Mouse (Mus musculus) E14TG2a.4 (cell line): ENCODE measurements at regions not wholly inside any gene's neighbourhood (a gene's known extent, or its start where the extent isn't known, plus 50 kb on each side); places are given as distances from the start of the nearest gene placed in this dataset.

ENCODE experiments used
- H3K27me3 ChIP-seq: 2 replicates; pipeline ENCODE4 v1.6.1; 2014; ENCODE audit warnings: low read length, control low read depth; ENCODE audit not compliant: insufficient read depth
- H3K36me3 ChIP-seq: 2 replicates; pipeline ENCODE4 v1.6.1; 2014; ENCODE audit warnings: low read length, control low read depth; ENCODE audit not compliant: insufficient read depth
- H3K4me1 ChIP-seq: replicated peaks from 2 replicates; pipeline ENCODE4 v1.6.1; 2014; ENCODE audit warnings: low read depth, low read length, control low read depth
- H3K4me3 ChIP-seq: replicated peaks from 2 replicates; pipeline ENCODE4 v1.5.1; 2014; ENCODE audit warnings: mild to moderate bottlenecking, low read length
- H3K9me3 ChIP-seq: 2 replicates; pipeline ENCODE4 v1.6.1; 2014; ENCODE audit warnings: low read length, control low read depth
- CTCF ChIP-seq: conservative IDR thresholded peaks from 2 replicates; pipeline ENCODE4 v1.5.1; 2014; ENCODE audit warnings: low read length
- NANOG ChIP-seq: IDR thresholded peaks from 2 replicates; pipeline ENCODE4 v1.6.1; 2014; ENCODE audit warnings: borderline replicate concordance, low read length, mixed read lengths
- POU5F1 ChIP-seq: IDR thresholded peaks from 2 replicates; pipeline ENCODE4 v1.6.1; 2014; ENCODE audit warnings: low read length, borderline replicate concordance

- Histone ChIP-seq H3K36me3 (no peaks in the 10 kb centered on the region), H3K4me1 (0 out of 2 replicates have a peak, but pooled peaks cover 2% of the 10 kb centered on the region), H3K4me3 (no peak overlapping the region), H3K27me3 (no peaks in the 10 kb centered on the region; the same call in 1 of the 2 replicates), H3K9me3 (no peaks in the 10 kb centered on the region)
- TF ChIP-seq CTCF (no peak), POU5F1 (no peak), NANOG (no peak)
Observed at GRCm38 (mm10) chr19:30450869-30451542, 98.5 kb downstream of the Dkk1 start.

GRCm38 (mm10) chr19:30451543-30451920, 97.9 kb downstream of the Dkk1 start:
- H3K9me3 ChIP-seq = no peaks in the 10 kb centered on the region
- no peaks in the 10 kb centered on the region; the same call in 1 of the 2 replicates for H3K27me3 ChIP-seq
- TF ChIP-seq CTCF = no peak
- no peak for TF ChIP-seq NANOG
- TF ChIP-seq POU5F1 = no peak
- no peaks in the 10 kb centered on the region for H3K36me3 ChIP-seq
- H3K4me3 ChIP-seq = no peak overlapping the region
- 0 out of 2 replicates have a peak, but pooled peaks cover 2% of the 10 kb centered on the region for H3K4me1 ChIP-seq

GRCm38 (mm10) chr19:30452671-30453070, 96.8 kb downstream of the Dkk1 start:
- H3K4me1 ChIP-seq = 0 out of 2 replicates have a peak, but pooled peaks cover 2% of the 10 kb centered on the region
- no peaks in the 10 kb centered on the region for H3K9me3 ChIP-seq
- H3K36me3 ChIP-seq = no peaks in the 10 kb centered on the region
- no peaks in the 10 kb centered on the region; the same call in 1 of the 2 replicates for H3K27me3 ChIP-seq
- H3K4me3 ChIP-seq = no peak overlapping the region
- TF ChIP-seq CTCF (no peak), NANOG (no peak), POU5F1 (no peak)

- no peaks in the 10 kb centered on the region for H3K27me3 ChIP-seq
- H3K4me3 ChIP-seq = no peak overlapping the region
- no peaks in the 10 kb centered on the region for H3K9me3 ChIP-seq
- H3K36me3 ChIP-seq = no peaks in the 10 kb centered on the region
- no peak for TF ChIP-seq POU5F1
- TF ChIP-seq CTCF = no peak
- TF ChIP-seq NANOG = no peak; the same call in 1 of the 2 replicates
- H3K4me1 ChIP-seq = peaks cover 15% of the 10 kb centered on the region
Observed at GRCm38 (mm10) chr19:30483436-30483835, 66.0 kb downstream of the Dkk1 start.

- TF ChIP-seq NANOG (no peak), POU5F1 (no peak), CTCF (no peak)
- H3K4me3 ChIP-seq = no peak overlapping the region
- H3K27me3 ChIP-seq = 0 out of 2 replicates have a peak, but pooled peaks cover 3% of the 10 kb centered on the region
- H3K36me3 ChIP-seq = no peaks in the 10 kb centered on the region
- H3K9me3 ChIP-seq = no peaks in the 10 kb centered on the region
- H3K4me1 ChIP-seq = 0 out of 2 replicates have a peak, but pooled peaks cover 2% of the 10 kb centered on the region
Observed at GRCm38 (mm10) chr19:30489786-30490185, 59.7 kb downstream of the Dkk1 start.

- H3K4me3 ChIP-seq = no peak overlapping the region
- H3K4me1 ChIP-seq = 0 out of 2 replicates have a peak, but pooled peaks cover 2% of the 10 kb centered on the region
- no peaks in the 10 kb centered on the region for H3K36me3 ChIP-seq
- H3K27me3 ChIP-seq = 0 out of 2 replicates have a peak, but pooled peaks cover 3% of the 10 kb centered on the region
- TF ChIP-seq CTCF = no peak
- TF ChIP-seq NANOG = no peak
- TF ChIP-seq POU5F1 = no peak
- no peaks in the 10 kb centered on the region for H3K9me3 ChIP-seq
Observed at GRCm38 (mm10) chr19:30490916-30491315, 58.5 kb downstream of the Dkk1 start.
